Mouse (Mus musculus): ENCODE data around the gene Alyref. TPM values are rescaled to one million over a fixed set of nuclear protein-coding genes. Genes with fewer than 3 reads are reported as not detected.
"Not testable (repeated sequence)": the region's sequence is repeated elsewhere in the genome, so short reads cannot be mapped to it uniquely, and the experiment has no call there.

Alyref gene
- polyA plus RNA-seq, 1 experiment from 2014 or later = 361 TPM

- Histone ChIP-seq H3K4me1 (replicated peaks) (peaks cover 21% of the 10 kb centered on the region), H3K4me3 (peak overlapping the region; percentile 95), H3K27me3 (replicated peaks) (no peaks in the 10 kb centered on the region), H3K36me3 (peaks cover 42% of the 10 kb centered on the region), H3K9me3 (replicated peaks) (no peaks in the 10 kb centered on the region), H3K9ac (peak overlapping the region; percentile 96), H3K27ac (ENCODE audit: poor library complexity, severe bottlenecking) (peak overlapping the region; percentile 98), H3K4me2 (peak overlapping the region; percentile 80)
- ATAC-seq (ENCODE audit: insufficient number of reproducible peaks, low FRiP score) = no peak
- WGBS = 6% methylated on average over 11 of the region's 11 CpGs
Measured at GRCm38 (mm10) chr11:120571754-120572416, 26.3 kb downstream of the Alyref start.

- H3K9ac ChIP-seq = peak overlapping the region; percentile 96
- peaks cover 47% of the 10 kb centered on the region for H3K36me3 ChIP-seq
- WGBS = 39% methylated on average over 3 of the region's 3 CpGs
- peak overlapping the region; percentile 95 for H3K4me3 ChIP-seq
- peaks cover 21% of the 10 kb centered on the region for H3K4me1 ChIP-seq (replicated peaks)
- H3K4me2 ChIP-seq = peak overlapping the region; percentile 80
- no peaks in the 10 kb centered on the region for H3K9me3 ChIP-seq (replicated peaks)
- no peak for ATAC-seq (ENCODE audit: insufficient number of reproducible peaks, low FRiP score)
- no peak overlapping the region for H3K27ac ChIP-seq (ENCODE audit: poor library complexity, severe bottlenecking)
- H3K27me3 ChIP-seq (replicated peaks) = no peaks in the 10 kb centered on the region
Measured at GRCm38 (mm10) chr11:120571122-120571521, 27.0 kb downstream of the Alyref start.

- no peaks in the 10 kb centered on the region for H3K27me3 ChIP-seq (replicated peaks)
- H3K4me2 ChIP-seq = no peak overlapping the region
- H3K9me3 ChIP-seq (replicated peaks) = no peaks in the 10 kb centered on the region
- no peak overlapping the region for H3K27ac ChIP-seq (ENCODE audit: poor library complexity, severe bottlenecking)
- WGBS = 92% methylated on average over 6 of the region's 6 CpGs
- H3K4me3 ChIP-seq = no peak overlapping the region
- H3K9ac ChIP-seq = no peak overlapping the region
- no peak for ATAC-seq (ENCODE audit: insufficient number of reproducible peaks, low FRiP score)
- H3K36me3 ChIP-seq = peaks cover 74% of the 10 kb centered on the region
- H3K4me1 ChIP-seq (replicated peaks) = peaks cover 13% of the 10 kb centered on the region
Measured at GRCm38 (mm10) chr11:120568324-120568723, 29.8 kb downstream of the Alyref start.

- H3K27me3 ChIP-seq (replicated peaks) = no peaks in the 10 kb centered on the region
- no peak overlapping the region for H3K4me2 ChIP-seq
- H3K4me3 ChIP-seq = no peak overlapping the region
- no peak overlapping the region for H3K27ac ChIP-seq (ENCODE audit: poor library complexity, severe bottlenecking)
- no peaks in the 10 kb centered on the region for H3K9me3 ChIP-seq (replicated peaks)
- no peaks in the 10 kb centered on the region for H3K4me1 ChIP-seq (replicated peaks)
- H3K36me3 ChIP-seq = peaks cover 92% of the 10 kb centered on the region
- 82% methylated on average over 9 of the region's 9 CpGs for WGBS
- H3K9ac ChIP-seq = no peak overlapping the region; the same call in 1 of the 2 replicates
- no peak for ATAC-seq (ENCODE audit: insufficient number of reproducible peaks, low FRiP score)
Measured at GRCm38 (mm10) chr11:120565114-120565513, 33.1 kb downstream of the Alyref start.

- Histone ChIP-seq H3K4me2 (no peak overlapping the region), H3K9me3 (replicated peaks) (no peaks in the 10 kb centered on the region), H3K4me3 (no peak overlapping the region), H3K27ac (ENCODE audit: poor library complexity, severe bottlenecking) (no peak overlapping the region), H3K36me3 (peaks cover 92% of the 10 kb centered on the region), H3K4me1 (replicated peaks) (no peaks in the 10 kb centered on the region), H3K27me3 (replicated peaks) (no peaks in the 10 kb centered on the region), H3K9ac (no peak overlapping the region)
- ATAC-seq (ENCODE audit: insufficient number of reproducible peaks, low FRiP score) = no peak
- 95% methylated on average over 13 of the region's 13 CpGs for WGBS
Measured at GRCm38 (mm10) chr11:120562949-120563348, 35.2 kb downstream of the Alyref start.

GRCm38 (mm10) chr11:120560952-120561728, 37.0 kb downstream of the Alyref start:
- Histone ChIP-seq H3K4me1 (replicated peaks) (no peaks in the 10 kb centered on the region), H3K27ac (ENCODE audit: poor library complexity, severe bottlenecking) (no peak overlapping the region), H3K27me3 (replicated peaks) (no peaks in the 10 kb centered on the region), H3K36me3 (peaks cover 74% of the 10 kb centered on the region), H3K9ac (no peak overlapping the region), H3K4me3 (no peak overlapping the region), H3K4me2 (no peak overlapping the region), H3K9me3 (replicated peaks) (peaks cover 4% of the 10 kb centered on the region; the same call in 1 of the 2 replicates)
- no peak for ATAC-seq (ENCODE audit: insufficient number of reproducible peaks, low FRiP score)
- WGBS = 88% methylated on average over 13 of the region's 13 CpGs

GRCm38 (mm10) chr11:120558843-120559242, 39.3 kb downstream of the Alyref start:
- Histone ChIP-seq H3K4me1 (replicated peaks) (peaks cover 15% of the 10 kb centered on the region), H3K36me3 (peaks cover 52% of the 10 kb centered on the region)
- 90% methylated on average over 6 of the region's 6 CpGs for WGBS
- H3K9me3 ChIP-seq (replicated peaks); ATAC-seq (ENCODE audit: insufficient number of reproducible peaks, low FRiP score); H3K4me2 ChIP-seq; H3K9ac ChIP-seq; H3K27me3 ChIP-seq (replicated peaks); H3K27ac ChIP-seq (ENCODE audit: poor library complexity, severe bottlenecking); H3K4me3 ChIP-seq: not testable (repeated sequence)

- Histone ChIP-seq H3K9ac (no peak overlapping the region), H3K4me3 (no peak overlapping the region), H3K9me3 (replicated peaks) (peaks cover 4% of the 10 kb centered on the region; the same call in 1 of the 2 replicates), H3K4me2 (no peak overlapping the region), H3K27ac (ENCODE audit: poor library complexity, severe bottlenecking) (peak overlapping the region; percentile 2; the same call in 1 of the 2 replicates), H3K4me1 (replicated peaks) (peaks cover 18% of the 10 kb centered on the region), H3K36me3 (peaks cover 17% of the 10 kb centered on the region), H3K27me3 (replicated peaks) (no peaks in the 10 kb centered on the region)
- 49% methylated on average over 2 of the region's 2 CpGs for WGBS
- 0 out of 2 replicates have a peak, but pooled peaks have one; percentile 48 for ATAC-seq (ENCODE audit: insufficient number of reproducible peaks, low FRiP score)
Measured at GRCm38 (mm10) chr11:120555260-120555659, 42.9 kb downstream of the Alyref start.

GRCm38 (mm10) chr11:120554834-120555233, 43.3 kb downstream of the Alyref start:
- H3K9ac ChIP-seq = no peak overlapping the region
- H3K27me3 ChIP-seq (replicated peaks) = no peaks in the 10 kb centered on the region
- H3K4me2 ChIP-seq = no peak overlapping the region
- H3K4me1 ChIP-seq (replicated peaks) = peaks cover 22% of the 10 kb centered on the region
- peak overlapping the region; percentile 2; the same call in 1 of the 2 replicates for H3K27ac ChIP-seq (ENCODE audit: poor library complexity, severe bottlenecking)
- H3K9me3 ChIP-seq (replicated peaks) = peaks cover 4% of the 10 kb centered on the region; the same call in 1 of the 2 replicates
- ATAC-seq (ENCODE audit: insufficient number of reproducible peaks, low FRiP score) = no peak
- H3K36me3 ChIP-seq = peaks cover 12% of the 10 kb centered on the region
- 33% methylated on average over 7 of the region's 7 CpGs for WGBS
- no peak overlapping the region for H3K4me3 ChIP-seq

GRCm38 (mm10) chr11:120552736-120553135, 45.4 kb downstream of the Alyref start:
- Histone ChIP-seq H3K36me3 (no peaks in the 10 kb centered on the region), H3K4me2 (no peak overlapping the region), H3K27ac (ENCODE audit: poor library complexity, severe bottlenecking) (no peak overlapping the region), H3K27me3 (replicated peaks) (no peaks in the 10 kb centered on the region), H3K4me1 (replicated peaks) (peaks cover 34% of the 10 kb centered on the region), H3K4me3 (no peak overlapping the region), H3K9me3 (replicated peaks) (peaks cover 4% of the 10 kb centered on the region; the same call in 1 of the 2 replicates), H3K9ac (no peak overlapping the region)
- ATAC-seq (ENCODE audit: insufficient number of reproducible peaks, low FRiP score) = no peak
- 73% methylated on average over 5 of the region's 5 CpGs for WGBS

GRCm38 (mm10) chr11:120550810-120551440, 47.2 kb downstream of the Alyref start, which contains the start of gene Ppp1r27:
Gene Ppp1r27 (minus strand): TSS chr11:120551132.
- peaks cover 3% of the 10 kb centered on the region; the same call in 1 of the 2 replicates for H3K36me3 ChIP-seq
- H3K4me1 ChIP-seq (replicated peaks) = peaks cover 40% of the 10 kb centered on the region
- 92% methylated on average over 28 of the region's 28 CpGs for WGBS
- H3K4me3 ChIP-seq = peak within 1 kb of the TSS; percentile 95
- ATAC-seq (ENCODE audit: insufficient number of reproducible peaks, low FRiP score) = no peak
- no peaks in the 10 kb centered on the region for H3K27me3 ChIP-seq (replicated peaks)
- peak within 1 kb of the TSS; percentile 98 for H3K9ac ChIP-seq
- peak within 1 kb of the TSS; percentile 91 for H3K4me2 ChIP-seq
- H3K27ac ChIP-seq (ENCODE audit: poor library complexity, severe bottlenecking) = peak within 1 kb of the TSS; percentile 97; the same call in 1 of the 2 replicates
- no peaks in the 10 kb centered on the region for H3K9me3 ChIP-seq (replicated peaks)

Data from heart, embryonic 12.5 days (tissue).